Mouse (Mus musculus) CH12.LX (cell line): ENCODE data around the gene Flot1. TPM values are rescaled to one million over a fixed set of nuclear protein-coding genes. Genes with fewer than 3 reads are reported as not detected.
A peak's percentile ranks its signal among the peaks of the same experiment; 100 is the strongest.

Experiments used
- DNase-seq: peaks from one replicate; pipeline ENCODE4 v3.0.0-alpha.2; 2013; ENCODE audit errors: extremely low read depth
- H3K27ac ChIP-seq: 2 replicates; pipeline ENCODE4 v1.5.1; 2012; ENCODE audit warnings: low read depth, mild to moderate bottlenecking, control low read depth, moderate library complexity; ENCODE audit not compliant: insufficient read depth
- H3K27me3 ChIP-seq: replicated peaks from 2 replicates; pipeline ENCODE3; 2012; ENCODE audit warnings: inconsistent platforms
- H3K36me3 ChIP-seq, 2 experiments: replicated peaks in 1 of 2; 2 replicates each; pipeline versions ENCODE3 to v1.6.1; 2012; ENCODE audit warnings: inconsistent platforms in 1 of 2, low read length in 1 of 2, mild to moderate bottlenecking in 1 of 2, mixed read lengths in 1 of 2, moderate library complexity in 1 of 2; ENCODE audit not compliant: control insufficient read depth in 1 of 2, insufficient read depth in 1 of 2
- H3K4me1 ChIP-seq, 2 experiments: 2 replicates each; pipeline ENCODE4 v1.6.1; 2012; ENCODE audit warnings: inconsistent platforms in 1 of 2, moderate library complexity in 1 of 2; ENCODE audit not compliant: insufficient read depth in 2 of 2, control insufficient read depth in 1 of 2
- H3K4me2 ChIP-seq: 2 replicates; pipeline ENCODE4 v1.6.1; 2012; ENCODE audit warnings: low read depth, mild to moderate bottlenecking, control low read depth; ENCODE audit not compliant: poor library complexity, insufficient read depth, severe bottlenecking
- H3K4me3 ChIP-seq, 3 experiments: fragments of 150-350 bp in 1 of 3; sonication (generic) in 1 of 3; replicated peaks in 1 of 3; 2 replicates each; pipeline versions ENCODE3 to v1.5.1; 2011 to 2012; ENCODE audit warnings: low read depth in 2 of 3, low read length in 2 of 3, mild to moderate bottlenecking in 2 of 3, moderate library complexity in 2 of 3, control low read depth in 1 of 3, improper control_type of control experiment in 1 of 3, inconsistent platforms in 1 of 3, mixed read lengths in 1 of 3; ENCODE audit not compliant: poor library complexity in 1 of 3
- H3K79me2 ChIP-seq: replicated peaks from 2 replicates; pipeline ENCODE4 v1.6.1; 2012; ENCODE audit warnings: mild to moderate bottlenecking, moderate library complexity; ENCODE audit not compliant: control insufficient read depth, poor library complexity, insufficient read depth, severe bottlenecking; ENCODE audit errors: extremely low read depth
- H3K9ac ChIP-seq: 2 replicates; pipeline ENCODE4 v1.6.1; 2012; ENCODE audit warnings: low read depth, mild to moderate bottlenecking, control low read depth, moderate library complexity; ENCODE audit not compliant: insufficient read depth
- H3K9me3 ChIP-seq: replicated peaks from 2 replicates; pipeline ENCODE3; 2012; ENCODE audit warnings: low read length, inconsistent platforms, mixed read lengths
- BHLHE40 ChIP-seq: IDR thresholded peaks from 2 replicates; pipeline ENCODE4 v1.6.1; 2011; ENCODE audit warnings: mild to moderate bottlenecking, low read depth, low read length, improper control_type of control experiment
- CHD1 ChIP-seq: IDR thresholded peaks from 2 replicates; pipeline ENCODE4 v1.6.1; 2012; ENCODE audit warnings: low read depth, low read length, improper control_type of control experiment, inconsistent platforms
- CHD2 ChIP-seq: IDR thresholded peaks from 2 replicates; pipeline ENCODE4 v1.6.1; 2011; ENCODE audit warnings: low read length, improper control_type of control experiment
- CTCF ChIP-seq, 2 experiments: IDR thresholded peaks in 1 of 2; conservative IDR thresholded peaks in 1 of 2; 2 replicates each; pipeline ENCODE4 v1.5.1; 2011 to 2012; ENCODE audit warnings: low read depth in 2 of 2, low read length in 2 of 2, improper control_type of control experiment in 1 of 2, inconsistent platforms in 1 of 2, mild to moderate bottlenecking in 1 of 2, moderate library complexity in 1 of 2
- ELF1 ChIP-seq: IDR thresholded peaks from 2 replicates; pipeline ENCODE4 v1.6.1; 2014; ENCODE audit warnings: low read depth, mild to moderate bottlenecking, inconsistent platforms, low read length, improper control_type of control experiment
- EP300 ChIP-seq: IDR thresholded peaks from 2 replicates; pipeline ENCODE4 v1.6.1; 2011; ENCODE audit warnings: low read length, improper control_type of control experiment
- ETS1 ChIP-seq: conservative IDR thresholded peaks from 2 replicates; pipeline ENCODE4 v1.6.1; 2012; ENCODE audit warnings: low read depth, mild to moderate bottlenecking, inconsistent platforms, low read length, improper control_type of control experiment, moderate library complexity
- GABPA ChIP-seq: IDR thresholded peaks from 2 replicates; pipeline ENCODE4 v1.6.1; 2012; ENCODE audit warnings: low read depth, low read length, improper control_type of control experiment, inconsistent platforms; ENCODE audit not compliant: insufficient replicate concordance
- HCFC1 ChIP-seq: IDR thresholded peaks from 2 replicates; pipeline ENCODE4 v1.6.1; 2012; ENCODE audit warnings: low read depth, mild to moderate bottlenecking, inconsistent platforms, low read length, improper control_type of control experiment
- IRF4 ChIP-seq: IDR thresholded peaks from 2 replicates; pipeline ENCODE4 v1.6.1; 2014; ENCODE audit warnings: low read depth, mild to moderate bottlenecking, inconsistent platforms, low read length, improper control_type of control experiment
- JUN ChIP-seq: IDR thresholded peaks from 2 replicates; pipeline ENCODE4 v1.6.1; 2011; ENCODE audit warnings: low read depth, mild to moderate bottlenecking, low read length, improper control_type of control experiment, moderate library complexity; ENCODE audit not compliant: insufficient read depth
- JUND ChIP-seq: conservative IDR thresholded peaks from 2 replicates; pipeline ENCODE4 v1.6.1; 2011; ENCODE audit warnings: low read depth, low read length, improper control_type of control experiment
- KAT2A ChIP-seq: IDR thresholded peaks from 2 replicates; pipeline ENCODE4 v1.6.1; 2012; ENCODE audit warnings: low read length, improper control_type of control experiment, inconsistent platforms; ENCODE audit not compliant: insufficient replicate concordance
- MAX ChIP-seq: IDR thresholded peaks from 2 replicates; pipeline ENCODE4 v1.6.1; 2011; ENCODE audit warnings: low read length, improper control_type of control experiment
- MAZ ChIP-seq: IDR thresholded peaks from 2 replicates; pipeline ENCODE4 v1.6.1; 2012; ENCODE audit warnings: low read depth, mild to moderate bottlenecking, inconsistent platforms, low read length, improper control_type of control experiment, moderate library complexity
- MEF2A ChIP-seq: IDR thresholded peaks from 2 replicates; pipeline ENCODE4 v1.6.1; 2014; ENCODE audit warnings: low read depth, mild to moderate bottlenecking, inconsistent platforms, low read length, improper control_type of control experiment, borderline replicate concordance
- MYC ChIP-seq: IDR thresholded peaks from 2 replicates; pipeline ENCODE4 v1.6.1; 2011; ENCODE audit warnings: low read depth, mild to moderate bottlenecking, improper control_type of control experiment, low read length
- NRF1 ChIP-seq: IDR thresholded peaks from 2 replicates; pipeline ENCODE4 v1.6.1; 2014; ENCODE audit warnings: low read depth, mild to moderate bottlenecking, inconsistent platforms, low read length, improper control_type of control experiment, moderate library complexity
- PAX5 ChIP-seq: IDR thresholded peaks from 2 replicates; pipeline ENCODE4 v1.6.1; 2012; ENCODE audit warnings: low read length, inconsistent platforms, mixed read lengths
- POLR2A ChIP-seq: IDR thresholded peaks from 2 replicates; pipeline ENCODE4 v1.6.1; 2011; ENCODE audit warnings: low read depth, mild to moderate bottlenecking, improper control_type of control experiment, low read length
- POLR2AphosphoS2 ChIP-seq: IDR thresholded peaks from 2 replicates; pipeline ENCODE4 v1.6.1; 2011; ENCODE audit warnings: low read depth, low read length, improper control_type of control experiment
- RAD21 ChIP-seq: IDR thresholded peaks from 2 replicates; pipeline ENCODE4 v1.6.1; 2011; ENCODE audit warnings: low read depth, mild to moderate bottlenecking, low read length, improper control_type of control experiment, moderate library complexity
- RCOR1 ChIP-seq: conservative IDR thresholded peaks from 2 replicates; pipeline ENCODE4 v1.6.1; 2012; ENCODE audit warnings: low read depth, mild to moderate bottlenecking, inconsistent platforms, low read length, improper control_type of control experiment
- SIN3A ChIP-seq: IDR thresholded peaks from 2 replicates; pipeline ENCODE4 v1.6.1; 2012; ENCODE audit warnings: low read length, improper control_type of control experiment, inconsistent platforms
- SMC3 ChIP-seq: IDR thresholded peaks from 2 replicates; pipeline ENCODE4 v1.6.1; 2011; ENCODE audit warnings: low read depth, low read length, improper control_type of control experiment
- TBP ChIP-seq: conservative IDR thresholded peaks from 2 replicates; pipeline ENCODE4 v1.6.1; 2011; ENCODE audit warnings: low read depth, low read length, improper control_type of control experiment
- TCF12 ChIP-seq: IDR thresholded peaks from 2 replicates; pipeline ENCODE4 v1.6.1; 2014; ENCODE audit warnings: low read depth, mild to moderate bottlenecking, inconsistent platforms, low read length, improper control_type of control experiment
- ZC3H11A ChIP-seq: IDR thresholded peaks from 2 replicates; pipeline ENCODE4 v1.6.1; 2012; ENCODE audit warnings: low read depth, mild to moderate bottlenecking, inconsistent platforms, low read length, improper control_type of control experiment
- ZKSCAN1 ChIP-seq: IDR thresholded peaks from 2 replicates; pipeline ENCODE4 v1.6.1; 2012; ENCODE audit warnings: low read depth, inconsistent platforms, low read length, improper control_type of control experiment, borderline replicate concordance
- ZMIZ1 ChIP-seq: IDR thresholded peaks from 2 replicates; pipeline ENCODE4 v1.6.1; 2012; ENCODE audit warnings: low read depth, mild to moderate bottlenecking, inconsistent platforms, low read length, improper control_type of control experiment
- dilution Hi-C: fragments of 300-500 bp; cut with MboI; formaldehyde crosslinking; loops from 2 replicates; pipeline ENCODE4 v1.14.3; 2020; ENCODE audit warnings: low sequenced_read_pairs; ENCODE audit not compliant: extremely low pct_unique_long_range_greater_than_20kb, extremely low pct_ligation_motif_present
- in situ Hi-C: fragments of 300-500 bp; cut with MboI; formaldehyde crosslinking; loops from 3 replicates; pipeline ENCODE4 v1.14.3; 2019; ENCODE audit warnings: low sequenced_read_pairs, low pct_ligation_motif_present, low pct_unique_long_range_greater_than_20kb, mixed read lengths
- polyA plus RNA-seq: library from polyadenylated mRNA; unstranded; fragments of >175 nt; gene quantifications from 2 replicates; pipeline ENCODE4 v1.2.1, GENCODE M21; 2012; ENCODE audit warnings: low read depth; ENCODE audit not compliant: insufficient read length
- total RNA-seq, 2 experiments: library from RNA; depleted of rRNA; stranded (reverse); fragments of 300-350 nt in 1 of 2; fragments of >200 nt in 1 of 2; gene quantifications; 2 replicates each; pipeline ENCODE4 v1.2.3; 2012 to 2014

Gene Flot1
- total and polyA plus RNA-seq, 3 experiments, result 16.3 to 21.6 (median 17.6) TPM

DNA sequence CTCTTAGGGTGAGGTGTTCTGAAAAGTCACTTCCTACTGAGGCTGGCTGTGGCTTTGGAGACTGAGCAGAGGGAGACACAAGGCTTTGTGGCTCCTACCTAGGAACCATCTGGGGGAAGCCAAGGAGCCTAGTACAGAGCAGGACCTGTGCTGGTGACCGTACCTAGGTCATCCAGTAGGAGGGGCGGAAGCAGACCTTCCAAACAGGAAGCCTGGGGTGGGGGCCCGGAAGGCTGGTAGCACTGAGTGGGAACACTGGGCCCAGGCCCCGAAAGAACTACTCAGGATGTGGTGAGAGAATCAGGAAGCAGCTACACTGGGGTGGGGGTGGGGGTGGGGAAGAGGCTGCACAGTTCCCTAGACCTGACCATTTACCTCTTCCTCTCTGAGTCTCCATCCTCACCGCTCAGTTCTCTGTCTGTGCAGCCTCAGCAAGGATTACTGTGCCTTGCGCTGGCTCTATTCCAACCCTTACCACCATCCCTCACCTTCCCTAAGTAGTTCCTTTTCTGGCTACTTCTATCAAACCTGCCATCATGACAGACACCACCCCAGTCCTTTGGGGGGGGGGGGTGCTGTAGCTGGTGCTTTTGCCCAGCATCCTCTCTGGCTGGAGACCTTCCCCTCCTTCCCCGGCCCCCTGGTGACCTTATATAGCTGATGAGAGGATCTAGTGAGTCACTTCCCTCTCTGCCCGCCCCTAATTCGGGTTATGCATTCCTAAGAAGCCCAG lies 47.3 kb downstream of the Flot1 start:
- H3K36me3 ChIP-seq, result peaks cover 14 to 35% of the 10 kb centered on the region in 2 experiments
- dilution Hi-C loops, result no loop called here
- DNase-seq, result peak; percentile 93
- peaks cover 0 to 29% of the 10 kb centered on the region in 2 experiments; a peak in 2 of 4 replicates for H3K4me1 ChIP-seq
- H3K79me2 ChIP-seq, result peaks cover 51% of the 10 kb centered on the region
- TF ChIP-seq MAZ (peak; percentile 94), ZC3H11A (no peak), ELF1 (peak; percentile 93), BHLHE40 (peak; percentile 23; the same call in 1 of the 2 replicates), ZMIZ1 (0 out of 2 replicates have a peak, but pooled peaks have one; percentile 18), IRF4 (peak; percentile 77), SIN3A (peak; percentile 61), GABPA (no peak), JUND (no peak), POLR2AphosphoS2 (no peak), NRF1 (no peak), POLR2A (peak; percentile 52), CHD2 (peak; percentile 93), MYC (no peak), CHD1 (no peak), ZKSCAN1 (no peak), JUN (no peak), TCF12 (peak; percentile 61; the same call in 1 of the 2 replicates), PAX5 (no peak), RAD21 (no peak; the same call in 1 of the 2 replicates), CTCF (conservative IDR thresholded peaks at IDR 0.05 in 1 of 2, IDR thresholded peaks at IDR 0.05 in 1 of 2; ENCODE audit: low read depth in 2 of 2, low read length in 2 of 2) (no peak), TBP (peak; percentile 59), ETS1 (peak; percentile 58; the same call in 1 of the 2 replicates), KAT2A (0 out of 2 replicates have a peak, but pooled peaks have one; percentile 48), EP300 (peak; percentile 73), SMC3 (no peak), RCOR1 (no peak), HCFC1 (peak; percentile 80), MAX (peak; percentile 55; the same call in 1 of the 2 replicates), MEF2A (0 out of 2 replicates have a peak, but pooled peaks have one; percentile 49)
- in situ Hi-C loops, result loop anchor here (5.0 kb wide), 1 partner anchor 33 kb away; the partner anchor contains the start of gene Tubb5
- peaks cover 4% of the 10 kb centered on the region for H3K9me3 ChIP-seq
- H3K27me3 ChIP-seq, result no peaks in the 10 kb centered on the region
- peak overlapping the region; percentile 85 for H3K4me2 ChIP-seq
- H3K9ac ChIP-seq, result peak overlapping the region; percentile 69
- H3K4me3 ChIP-seq, result peak overlapping the region; percentile 58 to 74 (median 63)
- H3K27ac ChIP-seq, result peak overlapping the region; percentile 83
